Comparison of ENCODE assay signal across 9 mouse cellular contexts in the genomic region with DNA sequence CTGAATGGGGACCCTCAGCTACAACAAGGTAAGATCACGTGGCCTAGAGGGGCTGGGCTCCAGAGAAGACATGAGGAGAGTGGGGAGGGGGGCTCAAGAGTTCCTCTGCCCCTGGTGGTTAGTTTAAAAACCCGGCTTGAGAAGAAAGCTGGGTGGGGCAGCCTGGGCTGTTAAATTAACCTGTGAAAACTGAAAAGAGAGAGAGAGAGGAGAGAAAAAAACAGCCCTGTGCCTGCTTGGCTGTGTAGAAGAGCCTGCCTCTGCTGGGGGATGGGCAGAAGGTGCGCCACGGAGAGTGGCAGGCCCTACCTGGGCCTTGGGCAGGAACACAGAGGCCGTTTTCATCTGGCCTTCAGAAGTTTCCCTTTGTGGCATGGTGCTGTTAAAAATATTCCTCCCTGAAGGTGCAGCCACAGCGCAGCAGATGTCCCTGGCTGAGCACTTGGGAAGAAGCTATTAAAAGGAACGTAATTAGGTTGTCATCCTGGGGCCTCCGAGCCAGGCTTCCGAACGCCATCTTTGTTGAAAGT.
A peak's percentile ranks its signal among the peaks of the same experiment; 100 is the strongest.
DNase-seq lines count a peak whose midpoint lies in the region; ATAC-seq lines count a peak whose summit lies in the region.
"Had no signal": no experiment of that assay in that cellular context is flagged by ENCODE, and none has a peak within 500 bp of the region (broad histone marks: within the 10 kb centered on the region; RNA-seq: fewer than 3 reads in every experiment).

No protein-coding gene starts in this region.

- DNase-seq in frontal cortex, postnatal 36 days (ENCODE audit: low spot score in 2 of 2): peak; percentile 24 to 55
- DNase-seq in frontal cortex, adult 2 months (ENCODE audit: extremely low spot score in 1 of 2, low spot score in 1 of 2): no peak
- peak; percentile 15 for DNase-seq in neural tube, embryonic 11.5 days (ENCODE audit: low spot score)
- no peak for DNase-seq in neural tube, embryonic 10.5 days (ENCODE audit: extremely low spot score, low spot score)
- no peak for DNase-seq in ovary, adult 18-20 months (ENCODE audit: low spot score)
- no peak for DNase-seq in liver
- DNase-seq: liver, embryonic 13.5 days had no signal

- no peaks in the 10 kb centered on the region for H3K27me3 ChIP-seq in neural tube, embryonic 11.5 days (ENCODE audit: control insufficient read depth, insufficient read depth, low read length)
- H3K27me3 ChIP-seq in intestine, embryonic 15.5 days (replicated peaks): no peaks in the 10 kb centered on the region

- ATAC-seq in neural tube, embryonic 11.5 days (ENCODE audit: insufficient read depth, low FRiP score, low TSS enrichment): no peak
- ATAC-seq in intestine, embryonic 15.5 days: peak; percentile 29; the same call in 1 of the 2 replicates
- ATAC-seq in activated CD4-positive, CD25-positive, alpha-beta regulatory T cell, adult 4 months: no peak

- no peak overlapping the region for H3K9ac ChIP-seq in neural tube, embryonic 11.5 days (ENCODE audit: low read length)
- H3K9ac ChIP-seq in intestine, embryonic 15.5 days: no peak overlapping the region
- H3K9ac ChIP-seq: liver, embryonic 13.5 days had no signal

- peaks cover 4% of the 10 kb centered on the region; the same call in 1 of the 2 replicates for H3K4me1 ChIP-seq in neural tube, embryonic 11.5 days (ENCODE audit: control insufficient read depth, insufficient read depth, low read length)
- H3K4me1 ChIP-seq in intestine, embryonic 15.5 days (replicated peaks): peaks cover 22% of the 10 kb centered on the region

- no peak overlapping the region for H3K4me2 ChIP-seq in neural tube, embryonic 11.5 days (ENCODE audit: low read depth)
- H3K4me2 ChIP-seq in intestine, embryonic 15.5 days (replicated peaks): no peak overlapping the region
- H3K4me2 ChIP-seq: liver, embryonic 13.5 days had no signal

- H3K36me3 ChIP-seq in neural tube, embryonic 11.5 days (ENCODE audit: control insufficient read depth, insufficient read depth, low read length): no peaks in the 10 kb centered on the region
- H3K36me3 ChIP-seq in intestine, embryonic 15.5 days: no peaks in the 10 kb centered on the region
- H3K36me3 ChIP-seq: liver, embryonic 13.5 days had no signal

- H3K4me3 ChIP-seq in neural tube, embryonic 11.5 days (ENCODE audit: low read depth, low read length): no peak overlapping the region
- no peak overlapping the region for H3K4me3 ChIP-seq in intestine, embryonic 15.5 days (replicated peaks)
- H3K4me3 ChIP-seq: liver, embryonic 13.5 days had no signal

- no peak overlapping the region for H3K27ac ChIP-seq in neural tube, embryonic 11.5 days (ENCODE audit: low read depth, low read length)
- H3K27ac ChIP-seq in intestine, embryonic 15.5 days: no peak overlapping the region
- H3K27ac ChIP-seq: liver, embryonic 13.5 days had no signal

- 24% methylated on average over 10 of the region's 10 CpGs for WGBS in neural tube, embryonic 11.5 days
- 27% methylated on average over 10 of the region's 10 CpGs for WGBS in intestine, embryonic 15.5 days

- no peaks in the 10 kb centered on the region for H3K9me3 ChIP-seq in neural tube, embryonic 11.5 days (ENCODE audit: control insufficient read depth, low read length)
- H3K9me3 ChIP-seq in intestine, embryonic 15.5 days: no peaks in the 10 kb centered on the region
- H3K9me3 ChIP-seq: liver, embryonic 13.5 days had no signal

Comparison
In these comparisons a context has a peak if more than half of its experiments do, and no peak if none do; other contexts are left out.
1. DNase-seq: peak in frontal cortex, postnatal 36 days (2 of 2) and neural tube, embryonic 11.5 days (single experiment); none in frontal cortex, adult 2 months (0 of 2), neural tube, embryonic 10.5 days (single experiment), ovary, adult 18-20 months (single experiment) and liver (single experiment).